Mouse (Mus musculus) limb, embryonic 12.5 days (tissue): ENCODE results near the gene Osbpl5. TPM values are rescaled to one million over a fixed set of nuclear protein-coding genes. Genes with fewer than 3 reads are reported as not detected.
A peak's percentile ranks its signal among the peaks of the same experiment; 100 is the strongest.
"Not testable (repeated sequence)": the region's sequence is repeated elsewhere in the genome, so short reads cannot be mapped to it uniquely, and the experiment has no call there.

ENCODE experiments used
- ATAC-seq: fragments of 200-750 bp; cut with Nextera tagmentation; 2 replicates; pipeline ENCODE4 v1.8.0; 2017; ENCODE audit warnings: low read depth, moderate TSS enrichment; ENCODE audit not compliant: insufficient number of reproducible peaks, insufficient read depth, low FRiP score, low TSS enrichment
- H3K27ac ChIP-seq: fragments of 300-500 bp; sonication (generic); 2 replicates; pipeline ENCODE4 v1.5.1; 2016; ENCODE audit warnings: mild to moderate bottlenecking, moderate library complexity
- H3K27me3 ChIP-seq: fragments of 300-500 bp; sonication (generic); 2 replicates; pipeline ENCODE4 v1.6.1; 2016; ENCODE audit warnings: mild to moderate bottlenecking, moderate library complexity
- H3K36me3 ChIP-seq: fragments of 300-500 bp; sonication (generic); 2 replicates; pipeline ENCODE4 v1.6.1; 2016; ENCODE audit warnings: mild to moderate bottlenecking, moderate library complexity
- H3K4me1 ChIP-seq: fragments of 300-500 bp; sonication (generic); replicated peaks from 2 replicates; pipeline ENCODE4 v1.6.1; 2016
- H3K4me2 ChIP-seq: fragments of 300-500 bp; sonication (generic); 2 replicates; pipeline ENCODE4 v1.6.1; 2016; ENCODE audit warnings: mild to moderate bottlenecking, moderate library complexity
- H3K4me3 ChIP-seq: fragments of 300-500 bp; sonication (generic); replicated peaks from 2 replicates; pipeline ENCODE4 v1.5.1; 2016; ENCODE audit warnings: mild to moderate bottlenecking
- H3K9ac ChIP-seq: fragments of 300-500 bp; sonication (generic); replicated peaks from 2 replicates; pipeline ENCODE4 v1.6.1; 2016; ENCODE audit warnings: mild to moderate bottlenecking, moderate library complexity
- H3K9me3 ChIP-seq: fragments of 300-500 bp; sonication (generic); 2 replicates; pipeline ENCODE4 v1.6.1; 2016; ENCODE audit warnings: mild to moderate bottlenecking, moderate library complexity
- WGBS: fragments of 180-500 bp; shearing (Covaris S2); methylation state at CpG from one replicate; pipeline ENCODE4 v1.1.7; 2016; 5-methylcytosine and 5-hydroxymethylcytosine counted together
- polyA plus RNA-seq: library from polyadenylated mRNA; unstranded; fragments of >200 nt; fragmentation: Nextera tagmentation; extraction: Ambion mirVana; gene quantifications from 2 replicates; pipeline ENCODE4 v1.2.1, GENCODE M21; 2016

Gene Osbpl5
- polyA plus RNA-seq, 1 experiment from 2014 or later = 26.1 TPM

GRCm38 (mm10) chr7:143706697-143707438, 49.9 kb downstream of the Osbpl5 start:
- Histone ChIP-seq H3K27ac (no peak overlapping the region), H3K4me2 (no peak overlapping the region), H3K4me3 (no peak overlapping the region), H3K9me3 (no peaks in the 10 kb centered on the region), H3K9ac (no peak overlapping the region), H3K36me3 (peaks cover 74% of the 10 kb centered on the region), H3K27me3 (no peaks in the 10 kb centered on the region), H3K4me1 (no peaks in the 10 kb centered on the region)
- WGBS = 30% methylated on average over 7 of the region's 7 CpGs
- ATAC-seq = peak; percentile 34; the same call in 1 of the 2 replicates

GRCm38 (mm10) chr7:143696140-143696539, 60.6 kb downstream of the Osbpl5 start:
- Histone ChIP-seq H3K27me3 (no peaks in the 10 kb centered on the region), H3K4me1 (no peaks in the 10 kb centered on the region), H3K36me3 (peaks cover 90% of the 10 kb centered on the region), H3K4me2 (no peak overlapping the region), H3K9me3 (0 out of 2 replicates have a peak, but pooled peaks cover 4% of the 10 kb centered on the region), H3K27ac (no peak overlapping the region), H3K4me3 (no peak overlapping the region), H3K9ac (no peak overlapping the region)
- 65% methylated on average over 2 of the region's 2 CpGs for WGBS
- no peak for ATAC-seq

- H3K4me1 ChIP-seq = no peaks in the 10 kb centered on the region
- no peak overlapping the region for H3K4me3 ChIP-seq
- no peak for ATAC-seq
- no peak overlapping the region for H3K9ac ChIP-seq
- WGBS = 90% methylated on average over 7 of the region's 7 CpGs
- H3K9me3 ChIP-seq = 0 out of 2 replicates have a peak, but pooled peaks cover 4% of the 10 kb centered on the region
- H3K36me3 ChIP-seq = peaks cover 95% of the 10 kb centered on the region
- no peaks in the 10 kb centered on the region for H3K27me3 ChIP-seq
- no peak overlapping the region for H3K27ac ChIP-seq
- no peak overlapping the region for H3K4me2 ChIP-seq
Measured at GRCm38 (mm10) chr7:143694550-143694949, 62.2 kb downstream of the Osbpl5 start.

- Histone ChIP-seq H3K4me3 (no peak overlapping the region), H3K36me3 (peaks cover 95% of the 10 kb centered on the region), H3K27ac (no peak overlapping the region), H3K9me3 (0 out of 2 replicates have a peak, but pooled peaks cover 4% of the 10 kb centered on the region), H3K27me3 (no peaks in the 10 kb centered on the region), H3K4me2 (no peak overlapping the region), H3K9ac (no peak overlapping the region), H3K4me1 (no peaks in the 10 kb centered on the region)
- ATAC-seq = no peak
- WGBS = 87% methylated on average over 12 of the region's 12 CpGs
Measured at GRCm38 (mm10) chr7:143692746-143693510, 63.9 kb downstream of the Osbpl5 start.

- H3K27me3 ChIP-seq = no peaks in the 10 kb centered on the region
- ATAC-seq = no peak
- H3K4me2 ChIP-seq = no peak overlapping the region
- H3K36me3 ChIP-seq = peaks cover 90% of the 10 kb centered on the region
- no peak overlapping the region for H3K27ac ChIP-seq
- no peaks in the 10 kb centered on the region for H3K4me1 ChIP-seq
- 0 out of 2 replicates have a peak, but pooled peaks cover 4% of the 10 kb centered on the region for H3K9me3 ChIP-seq
- H3K9ac ChIP-seq = no peak overlapping the region
- 91% methylated on average over 4 of the region's 4 CpGs for WGBS
- H3K4me3 ChIP-seq = no peak overlapping the region
Measured at GRCm38 (mm10) chr7:143691909-143692308, 64.9 kb downstream of the Osbpl5 start.

GRCm38 (mm10) chr7:143691181-143691580, 65.6 kb downstream of the Osbpl5 start:
- Histone ChIP-seq H3K27ac (no peak overlapping the region), H3K4me2 (no peak overlapping the region), H3K9me3 (0 out of 2 replicates have a peak, but pooled peaks cover 2% of the 10 kb centered on the region), H3K9ac (no peak overlapping the region), H3K4me3 (no peak overlapping the region), H3K36me3 (peaks cover 84% of the 10 kb centered on the region), H3K27me3 (no peaks in the 10 kb centered on the region), H3K4me1 (no peaks in the 10 kb centered on the region)
- ATAC-seq = no peak
- 92% methylated on average over 5 of the region's 5 CpGs for WGBS

GRCm38 (mm10) chr7:143689946-143690345, 66.8 kb downstream of the Osbpl5 start:
- peaks cover 4% of the 10 kb centered on the region for H3K27me3 ChIP-seq
- no peak for ATAC-seq
- H3K4me3 ChIP-seq = no peak overlapping the region
- H3K27ac ChIP-seq = no peak overlapping the region
- H3K9ac ChIP-seq = no peak overlapping the region
- 66% methylated on average over 4 of the region's 4 CpGs for whole genome bisulfite sequencing
- no peaks in the 10 kb centered on the region for H3K4me1 ChIP-seq
- H3K36me3 ChIP-seq = peaks cover 72% of the 10 kb centered on the region
- H3K9me3 ChIP-seq = no peaks in the 10 kb centered on the region
- no peak overlapping the region for H3K4me2 ChIP-seq

GRCm38 (mm10) chr7:143689481-143689880, 67.3 kb downstream of the Osbpl5 start:
- H3K9me3 ChIP-seq = no peaks in the 10 kb centered on the region
- no peak overlapping the region for H3K9ac ChIP-seq
- WGBS = 73% methylated on average over 7 of the region's 7 CpGs
- H3K4me3 ChIP-seq = no peak overlapping the region
- peaks cover 67% of the 10 kb centered on the region for H3K36me3 ChIP-seq
- H3K4me1 ChIP-seq = no peaks in the 10 kb centered on the region
- no peak for ATAC-seq
- no peak overlapping the region for H3K27ac ChIP-seq
- H3K27me3 ChIP-seq = peaks cover 5% of the 10 kb centered on the region
- H3K4me2 ChIP-seq = no peak overlapping the region

- H3K4me1 ChIP-seq, H3K27ac ChIP-seq, ATAC-seq, H3K9me3 ChIP-seq, H3K4me2 ChIP-seq, H3K27me3 ChIP-seq, H3K4me3 ChIP-seq, H3K9ac ChIP-seq: not testable (repeated sequence)
- WGBS = 66% methylated on average over 3 of the region's 3 CpGs
- peaks cover 39% of the 10 kb centered on the region for H3K36me3 ChIP-seq
Measured at GRCm38 (mm10) chr7:143686676-143687075, 70.1 kb downstream of the Osbpl5 start.

GRCm38 (mm10) chr7:143686191-143686590, 70.6 kb downstream of the Osbpl5 start:
- WGBS = 62% methylated on average over 4 of the region's 4 CpGs
- H3K27me3 ChIP-seq, H3K9me3 ChIP-seq, H3K4me2 ChIP-seq, H3K4me3 ChIP-seq, H3K9ac ChIP-seq, H3K4me1 ChIP-seq, H3K27ac ChIP-seq: not testable (repeated sequence)
- peak; percentile 27; the same call in 1 of the 2 replicates for ATAC-seq
- H3K36me3 ChIP-seq = peaks cover 35% of the 10 kb centered on the region

- Histone ChIP-seq H3K27me3 (peaks cover 9% of the 10 kb centered on the region), H3K27ac (no peak within 1 kb of the TSS), H3K9me3 (no peaks in the 10 kb centered on the region), H3K36me3 (peaks cover 28% of the 10 kb centered on the region), H3K9ac (no peak within 1 kb of the TSS; the same call in 1 of the 2 replicates), H3K4me3 (peak within 1 kb of the TSS; percentile 42), H3K4me1 (no peaks in the 10 kb centered on the region), H3K4me2 (peak within 1 kb of the TSS; percentile 75)
- WGBS = 3% methylated on average over 35 of the region's 35 CpGs
- ATAC-seq = peak; percentile 85
Measured at GRCm38 (mm10) chr7:143685359-143686067, 71.3 kb downstream of the Osbpl5 start, which contains the start of gene Tnfrsf23. Gene Tnfrsf23 (minus strand): TSS chr7:143685872.
